Mouse (Mus musculus): ENCODE results near the gene Dlk2. TPM values are rescaled to one million over a fixed set of nuclear protein-coding genes. Genes with fewer than 3 reads are reported as not detected.

Dlk2 gene
- polyA plus RNA-seq, 1 experiment, result not detected

GRCm38 (mm10) chr17:46283911-46284310, 13.3 kb upstream of the Dlk2 start:
- no peak overlapping the region for H3K4me3 ChIP-seq (replicated peaks)
- H3K9me3 ChIP-seq, result no peaks in the 10 kb centered on the region
- H3K36me3 ChIP-seq (replicated peaks; ENCODE audit: low read length), result peaks cover 25% of the 10 kb centered on the region
- peaks cover 10% of the 10 kb centered on the region for H3K27me3 ChIP-seq (replicated peaks)
- TF ChIP-seq GATA1 (IDR thresholded peaks at IDR 0.05; ENCODE audit: borderline replicate concordance, low read length), result no peak
- no peak for TF ChIP-seq FLI1 (IDR thresholded peaks at IDR 0.05; ENCODE audit: low read length)
- H3K4me1 ChIP-seq, result peaks cover 33% of the 10 kb centered on the region

- peaks cover 13% of the 10 kb centered on the region for H3K27me3 ChIP-seq (replicated peaks)
- H3K4me3 ChIP-seq (replicated peaks), result no peak overlapping the region
- H3K36me3 ChIP-seq (replicated peaks; ENCODE audit: low read length), result peaks cover 18% of the 10 kb centered on the region
- TF ChIP-seq GATA1 (IDR thresholded peaks at IDR 0.05; ENCODE audit: borderline replicate concordance, low read length) (no peak), FLI1 (IDR thresholded peaks at IDR 0.05; ENCODE audit: low read length) (no peak)
- peaks cover under 1% of the 10 kb centered on the region; the same call in 1 of the 2 replicates for H3K9me3 ChIP-seq
- peaks cover 29% of the 10 kb centered on the region for H3K4me1 ChIP-seq
Measured at GRCm38 (mm10) chr17:46284653-46285052, 12.6 kb upstream of the Dlk2 start.

- Histone ChIP-seq H3K9me3 (peaks cover 5% of the 10 kb centered on the region; the same call in 1 of the 2 replicates), H3K4me3 (replicated peaks) (no peak overlapping the region), H3K27me3 (replicated peaks) (peaks cover 19% of the 10 kb centered on the region), H3K36me3 (replicated peaks; ENCODE audit: low read length) (peaks cover 10% of the 10 kb centered on the region), H3K4me1 (peaks cover 29% of the 10 kb centered on the region)
- TF ChIP-seq GATA1 (IDR thresholded peaks at IDR 0.05; ENCODE audit: borderline replicate concordance, low read length), result no peak
- no peak for TF ChIP-seq FLI1 (IDR thresholded peaks at IDR 0.05; ENCODE audit: low read length)
Measured at GRCm38 (mm10) chr17:46285407-46285806, 11.8 kb upstream of the Dlk2 start.

- TF ChIP-seq FLI1 (IDR thresholded peaks at IDR 0.05; ENCODE audit: low read length) (no peak), GATA1 (IDR thresholded peaks at IDR 0.05; ENCODE audit: borderline replicate concordance, low read length) (no peak)
- Histone ChIP-seq H3K4me1 (peaks cover 16% of the 10 kb centered on the region), H3K9me3 (peaks cover 5% of the 10 kb centered on the region; the same call in 1 of the 2 replicates), H3K36me3 (replicated peaks; ENCODE audit: low read length) (no peaks in the 10 kb centered on the region), H3K27me3 (replicated peaks) (peaks cover 35% of the 10 kb centered on the region), H3K4me3 (replicated peaks) (no peak overlapping the region)
Measured at GRCm38 (mm10) chr17:46287678-46288095, 9.5 kb upstream of the Dlk2 start.

DNA sequence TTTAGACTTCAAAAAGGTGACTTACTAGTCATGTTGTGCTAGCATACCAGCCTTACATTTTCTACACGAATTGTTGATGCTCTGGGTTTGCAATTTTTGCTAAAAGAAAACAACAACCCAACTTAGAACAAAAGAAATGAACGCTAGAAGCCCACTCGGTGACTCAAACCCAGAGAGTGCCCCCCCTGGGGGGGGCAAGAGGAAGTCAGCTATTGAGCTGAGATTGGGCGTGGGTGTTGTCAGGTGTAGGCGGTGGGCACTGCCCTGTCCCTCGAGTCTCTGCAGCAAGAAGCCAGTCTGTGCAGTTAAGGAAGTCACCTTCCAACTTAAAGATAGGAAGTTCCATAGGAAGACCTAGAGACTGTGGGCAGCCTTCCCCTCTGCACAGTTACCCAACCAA, 620 bp upstream of the Dlk2 start:
- H3K27me3 ChIP-seq (replicated peaks), result peaks cover 80% of the 10 kb centered on the region

GRCm38 (mm10) chr17:46297028-46297363, 225 bp upstream of the Dlk2 start:
- H3K4me3 ChIP-seq (replicated peaks), result peak overlapping the region; percentile 91

More for the DNA sequence above, 620 bp upstream of the Dlk2 start:
- Histone ChIP-seq H3K4me1 (peaks cover 28% of the 10 kb centered on the region), H3K9me3 (no peaks in the 10 kb centered on the region), H3K36me3 (replicated peaks; ENCODE audit: low read length) (no peaks in the 10 kb centered on the region), H3K4me3 (replicated peaks) (no peak overlapping the region)
- TF ChIP-seq FLI1 (IDR thresholded peaks at IDR 0.05; ENCODE audit: low read length), result no peak
- no peak for TF ChIP-seq GATA1 (IDR thresholded peaks at IDR 0.05; ENCODE audit: borderline replicate concordance, low read length)

DNA sequence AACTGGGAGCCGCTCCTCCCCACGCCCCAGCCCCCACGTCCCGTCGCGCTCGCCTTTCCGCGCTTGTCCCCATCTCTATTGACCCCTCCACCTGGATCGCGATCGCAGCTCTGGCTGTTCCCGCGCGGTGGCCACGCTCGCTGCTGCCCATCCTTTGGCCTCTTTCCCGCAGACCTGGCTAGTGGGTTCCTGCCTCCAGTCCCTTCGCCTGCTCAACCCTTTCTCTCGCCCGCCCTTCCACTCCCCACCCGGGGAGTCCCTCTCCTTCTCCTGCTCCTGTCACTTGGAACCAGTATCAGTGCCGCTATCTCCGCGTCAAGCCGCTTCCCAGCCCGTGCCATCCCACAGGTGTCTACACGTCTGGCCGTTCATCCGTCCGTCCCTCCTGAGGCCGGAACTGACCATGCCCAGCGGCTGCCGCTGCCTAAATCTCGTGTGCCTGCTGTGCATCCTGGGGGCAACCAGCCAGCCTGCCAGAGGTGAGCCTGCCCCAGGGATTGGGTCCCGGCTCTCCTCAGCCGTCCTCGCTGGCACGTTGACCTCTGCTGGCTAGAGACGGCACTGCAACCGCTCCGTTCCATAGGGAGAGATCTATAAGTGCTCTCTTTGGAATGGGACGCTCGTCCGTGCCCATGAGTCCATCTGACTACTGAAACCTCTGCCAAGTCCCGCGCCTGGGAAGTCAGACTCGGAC, 1.1 kb downstream of the Dlk2 start:
- peak overlapping the region; percentile 91 for H3K4me3 ChIP-seq (replicated peaks)

More at GRCm38 (mm10) chr17:46297028-46297363, 225 bp upstream of the Dlk2 start:
- Histone ChIP-seq H3K36me3 (replicated peaks; ENCODE audit: low read length) (no peaks in the 10 kb centered on the region), H3K4me1 (peaks cover 32% of the 10 kb centered on the region), H3K27me3 (replicated peaks) (peaks cover 82% of the 10 kb centered on the region), H3K9me3 (no peaks in the 10 kb centered on the region)
- no peak for TF ChIP-seq GATA1 (IDR thresholded peaks at IDR 0.05; ENCODE audit: borderline replicate concordance, low read length)
- TF ChIP-seq FLI1 (IDR thresholded peaks at IDR 0.05; ENCODE audit: low read length), result no peak

DNA sequence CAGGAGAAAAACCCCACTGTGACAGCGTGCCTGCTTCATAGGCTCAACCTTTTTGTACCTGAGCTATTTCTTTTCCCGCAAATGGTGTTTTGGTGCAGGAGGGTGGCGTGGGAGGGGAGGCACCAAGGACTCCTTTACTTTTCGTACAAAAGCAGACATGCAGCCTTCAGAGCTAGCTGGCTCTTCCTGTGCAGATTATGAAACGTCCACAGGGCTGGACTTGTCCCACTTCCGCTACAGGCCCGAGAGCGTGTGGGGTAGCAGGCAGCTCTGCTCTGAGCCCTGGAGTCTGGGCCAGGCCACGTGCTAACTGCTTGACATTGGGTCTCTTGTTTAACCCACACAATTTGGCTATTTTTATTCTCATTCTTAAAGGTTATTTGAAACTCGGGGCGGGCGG, 4.7 kb downstream of the Dlk2 start:
- H3K4me3 ChIP-seq (replicated peaks), result no peak overlapping the region
- H3K4me1 ChIP-seq, result peaks cover 46% of the 10 kb centered on the region
- H3K9me3 ChIP-seq, result no peaks in the 10 kb centered on the region
- peaks cover 39% of the 10 kb centered on the region for H3K36me3 ChIP-seq (replicated peaks; ENCODE audit: low read length)
- H3K27me3 ChIP-seq (replicated peaks), result peaks cover 51% of the 10 kb centered on the region
- TF ChIP-seq GATA1 (IDR thresholded peaks at IDR 0.05; ENCODE audit: borderline replicate concordance, low read length) (no peak), FLI1 (IDR thresholded peaks at IDR 0.05; ENCODE audit: low read length) (no peak)

More for the DNA sequence above, 1.1 kb downstream of the Dlk2 start:
- TF ChIP-seq GATA1 (IDR thresholded peaks at IDR 0.05; ENCODE audit: borderline replicate concordance, low read length) (no peak), FLI1 (IDR thresholded peaks at IDR 0.05; ENCODE audit: low read length) (no peak)
- H3K4me1 ChIP-seq, result peaks cover 37% of the 10 kb centered on the region
- peaks cover 74% of the 10 kb centered on the region for H3K27me3 ChIP-seq (replicated peaks)
- H3K36me3 ChIP-seq (replicated peaks; ENCODE audit: low read length), result peaks cover 5% of the 10 kb centered on the region
- no peaks in the 10 kb centered on the region for H3K9me3 ChIP-seq

GRCm38 (mm10) chr17:46304184-46304583, 7.0 kb downstream of the Dlk2 start:
- Histone ChIP-seq H3K4me3 (replicated peaks) (no peak overlapping the region), H3K36me3 (replicated peaks; ENCODE audit: low read length) (peaks cover 52% of the 10 kb centered on the region), H3K27me3 (replicated peaks) (peaks cover 30% of the 10 kb centered on the region), H3K9me3 (no peaks in the 10 kb centered on the region), H3K4me1 (peaks cover 23% of the 10 kb centered on the region)
- TF ChIP-seq FLI1 (IDR thresholded peaks at IDR 0.05; ENCODE audit: low read length) (no peak), GATA1 (IDR thresholded peaks at IDR 0.05; ENCODE audit: borderline replicate concordance, low read length) (no peak)

DNA sequence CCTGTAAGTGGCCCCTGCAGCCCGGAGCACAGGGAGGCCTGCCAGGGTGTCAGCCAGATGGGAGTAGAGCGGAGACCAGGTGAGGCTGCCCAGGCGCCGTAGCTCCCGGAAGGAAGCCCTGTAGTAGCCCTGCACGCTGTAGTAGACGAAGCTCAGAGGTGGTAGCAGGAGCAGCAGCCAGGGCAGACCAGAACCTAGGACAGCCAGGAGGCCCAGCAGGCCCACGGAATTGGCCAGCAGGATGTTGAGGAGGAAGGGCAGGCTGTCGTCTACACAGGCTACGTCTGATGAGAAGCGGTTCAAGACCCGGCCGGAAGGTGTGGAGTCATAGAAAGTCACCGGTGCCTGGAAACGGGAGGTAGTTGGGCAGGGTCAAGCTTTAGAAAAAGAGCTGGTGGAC, 9.7 kb downstream of the Dlk2 start:
- TF ChIP-seq FLI1 (IDR thresholded peaks at IDR 0.05; ENCODE audit: low read length) (no peak), GATA1 (IDR thresholded peaks at IDR 0.05; ENCODE audit: borderline replicate concordance, low read length) (no peak)
- Histone ChIP-seq H3K9me3 (no peaks in the 10 kb centered on the region), H3K4me1 (peaks cover 17% of the 10 kb centered on the region), H3K4me3 (replicated peaks) (no peak overlapping the region), H3K27me3 (replicated peaks) (peaks cover 10% of the 10 kb centered on the region), H3K36me3 (replicated peaks; ENCODE audit: low read length) (peaks cover 67% of the 10 kb centered on the region)
